Mouse (Mus musculus) kidney, embryonic 15.5 days (tissue): ENCODE measurements around the gene Pou4f1. TPM values are rescaled to one million over a fixed set of nuclear protein-coding genes. Genes with fewer than 3 reads are reported as not detected.

Experiments
- ATAC-seq: fragments of 200-750 bp; cut with Nextera tagmentation; replicated peaks from 2 replicates; pipeline ENCODE4 v1.8.0; 2017; ENCODE audit warnings: moderate TSS enrichment; ENCODE audit not compliant: low FRiP score
- H3K27ac ChIP-seq: fragments of 300-500 bp; sonication (generic); 2 replicates; pipeline ENCODE4 v1.5.1; 2015; ENCODE audit warnings: mild to moderate bottlenecking, inconsistent platforms
- H3K27me3 ChIP-seq: fragments of 300-500 bp; sonication (generic); 2 replicates; pipeline ENCODE4 v1.6.1; 2015; ENCODE audit warnings: inconsistent platforms
- H3K36me3 ChIP-seq: fragments of 300-500 bp; sonication (generic); 2 replicates; pipeline ENCODE4 v1.6.1; 2015; ENCODE audit warnings: inconsistent platforms
- H3K4me1 ChIP-seq: fragments of 300-500 bp; sonication (generic); 2 replicates; pipeline ENCODE4 v1.6.1; 2015; ENCODE audit warnings: inconsistent platforms
- H3K4me2 ChIP-seq: fragments of 300-500 bp; sonication (generic); 2 replicates; pipeline ENCODE4 v1.6.1; 2015; ENCODE audit warnings: moderate library complexity, mild to moderate bottlenecking, inconsistent platforms
- H3K4me3 ChIP-seq: fragments of 300-500 bp; sonication (generic); replicated peaks from 2 replicates; pipeline ENCODE4 v1.5.1; 2015; ENCODE audit warnings: mild to moderate bottlenecking, inconsistent platforms
- H3K9ac ChIP-seq: fragments of 300-500 bp; sonication (generic); 2 replicates; pipeline ENCODE4 v1.6.1; 2015; ENCODE audit warnings: mild to moderate bottlenecking, inconsistent platforms
- H3K9me3 ChIP-seq: fragments of 300-500 bp; sonication (generic); replicated peaks from 2 replicates; pipeline ENCODE4 v1.6.1; 2016; ENCODE audit warnings: inconsistent platforms
- WGBS: fragments of 180-500 bp; shearing (Covaris S2); methylation state at CpG from one replicate; pipeline ENCODE4 v1.1.7; 2015; ENCODE audit warnings: mixed read lengths; 5-methylcytosine and 5-hydroxymethylcytosine counted together
- polyA plus RNA-seq: library from polyadenylated mRNA; unstranded; fragments of >200 nt; fragmentation: Nextera tagmentation; extraction: Ambion mirVana; gene quantifications from 2 replicates; pipeline ENCODE4 v1.2.1, GENCODE M21; 2015

The Pou4f1 gene
- polyA plus RNA-seq, 1 experiment from 2014 or later = 0.06 TPM

DNA sequence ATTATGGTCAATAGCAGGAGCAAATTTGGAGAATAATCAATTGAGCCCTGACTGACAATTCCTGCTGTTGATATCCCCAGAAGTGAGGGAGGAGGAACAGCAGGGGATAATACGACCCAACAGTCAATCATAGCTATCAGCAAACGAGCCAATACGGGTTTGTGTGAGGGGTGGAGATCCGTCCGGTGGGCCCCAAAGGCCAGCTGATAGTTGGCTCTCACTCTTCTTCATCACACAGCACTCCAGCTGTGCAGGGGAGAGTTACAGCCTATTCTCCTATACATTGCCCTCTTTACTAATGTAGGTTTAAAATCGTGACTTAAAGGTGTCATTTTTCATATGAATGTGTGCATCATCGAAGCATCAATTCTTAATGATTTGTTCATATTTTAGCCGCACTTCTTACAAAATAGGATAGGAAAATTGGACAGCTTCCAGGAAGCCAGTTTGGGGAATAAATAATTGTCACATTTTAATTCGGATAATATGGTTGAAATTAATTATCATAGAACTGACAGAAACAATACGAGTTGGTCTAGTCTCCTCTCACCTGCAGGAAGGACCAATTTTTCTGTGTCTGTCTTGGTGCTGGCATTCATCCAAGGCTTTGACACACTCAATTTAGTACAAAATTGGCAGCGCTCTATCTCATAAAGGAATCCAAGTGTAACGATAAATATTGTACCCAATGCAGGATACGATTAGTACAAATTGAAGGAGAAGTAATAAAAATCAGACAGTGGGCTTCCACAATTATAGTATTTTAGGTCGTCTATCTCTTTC, 43.9 kb downstream of the Pou4f1 start:
- Histone ChIP-seq H3K36me3 (no peaks in the 10 kb centered on the region), H3K4me1 (no peaks in the 10 kb centered on the region), H3K27ac (no peak overlapping the region), H3K9me3 (no peaks in the 10 kb centered on the region), H3K27me3 (no peaks in the 10 kb centered on the region), H3K9ac (no peak overlapping the region), H3K4me3 (no peak overlapping the region), H3K4me2 (no peak overlapping the region)
- ATAC-seq = no peak
- 66% methylated on average over 14 of the region's 14 CpGs for WGBS

Other genes starting within 250 kb of the Pou4f1 start
- 28.3 and 29.1 TPM in 2 replicates for gene Rnf219, start 54.6 kb upstream of the Pou4f1 start, polyA plus RNA-seq